Mouse (Mus musculus) CH12.LX (cell line): Measurements from ENCODE around the gene Otub2.

Source experiments
- CHD2 ChIP-seq: IDR thresholded peaks from 2 replicates; pipeline ENCODE4 v1.6.1; 2011; ENCODE audit warnings: low read length, improper control_type of control experiment
- CTCF ChIP-seq, 2 experiments: IDR thresholded peaks in 1 of 2; conservative IDR thresholded peaks in 1 of 2; 2 replicates each; pipeline ENCODE4 v1.5.1; 2011 to 2012; ENCODE audit warnings: low read depth in 2 of 2, low read length in 2 of 2, improper control_type of control experiment in 1 of 2, inconsistent platforms in 1 of 2, mild to moderate bottlenecking in 1 of 2, moderate library complexity in 1 of 2
- EP300 ChIP-seq: IDR thresholded peaks from 2 replicates; pipeline ENCODE4 v1.6.1; 2011; ENCODE audit warnings: low read length, improper control_type of control experiment
- MAFK ChIP-seq: IDR thresholded peaks from 2 replicates; pipeline ENCODE4 v1.6.1; 2011; ENCODE audit warnings: low read length, improper control_type of control experiment; ENCODE audit not compliant: insufficient replicate concordance
- MXI1 ChIP-seq: IDR thresholded peaks from 2 replicates; pipeline ENCODE4 v1.6.1; 2011; ENCODE audit warnings: mild to moderate bottlenecking, low read depth, low read length, improper control_type of control experiment
- POLR2A ChIP-seq: IDR thresholded peaks from 2 replicates; pipeline ENCODE4 v1.6.1; 2011; ENCODE audit warnings: low read depth, mild to moderate bottlenecking, improper control_type of control experiment, low read length
- POLR2AphosphoS2 ChIP-seq: IDR thresholded peaks from 2 replicates; pipeline ENCODE4 v1.6.1; 2011; ENCODE audit warnings: low read depth, low read length, improper control_type of control experiment
- UBTF ChIP-seq: IDR thresholded peaks from 2 replicates; pipeline ENCODE4 v1.6.1; 2012; ENCODE audit warnings: low read depth, mild to moderate bottlenecking, inconsistent platforms, low read length, improper control_type of control experiment, moderate library complexity
- USF1 ChIP-seq: IDR thresholded peaks from 2 replicates; pipeline ENCODE4 v1.6.1; 2014; ENCODE audit warnings: low read depth, mild to moderate bottlenecking, inconsistent platforms, low read length, improper control_type of control experiment
- USF2 ChIP-seq: conservative IDR thresholded peaks from 2 replicates; pipeline ENCODE4 v1.6.1; 2011; ENCODE audit warnings: low read depth, low read length, improper control_type of control experiment
- ZNF384 ChIP-seq: IDR thresholded peaks from 2 replicates; pipeline ENCODE4 v1.6.1; 2012; ENCODE audit warnings: low read depth, low read length, improper control_type of control experiment, inconsistent platforms

DNA sequence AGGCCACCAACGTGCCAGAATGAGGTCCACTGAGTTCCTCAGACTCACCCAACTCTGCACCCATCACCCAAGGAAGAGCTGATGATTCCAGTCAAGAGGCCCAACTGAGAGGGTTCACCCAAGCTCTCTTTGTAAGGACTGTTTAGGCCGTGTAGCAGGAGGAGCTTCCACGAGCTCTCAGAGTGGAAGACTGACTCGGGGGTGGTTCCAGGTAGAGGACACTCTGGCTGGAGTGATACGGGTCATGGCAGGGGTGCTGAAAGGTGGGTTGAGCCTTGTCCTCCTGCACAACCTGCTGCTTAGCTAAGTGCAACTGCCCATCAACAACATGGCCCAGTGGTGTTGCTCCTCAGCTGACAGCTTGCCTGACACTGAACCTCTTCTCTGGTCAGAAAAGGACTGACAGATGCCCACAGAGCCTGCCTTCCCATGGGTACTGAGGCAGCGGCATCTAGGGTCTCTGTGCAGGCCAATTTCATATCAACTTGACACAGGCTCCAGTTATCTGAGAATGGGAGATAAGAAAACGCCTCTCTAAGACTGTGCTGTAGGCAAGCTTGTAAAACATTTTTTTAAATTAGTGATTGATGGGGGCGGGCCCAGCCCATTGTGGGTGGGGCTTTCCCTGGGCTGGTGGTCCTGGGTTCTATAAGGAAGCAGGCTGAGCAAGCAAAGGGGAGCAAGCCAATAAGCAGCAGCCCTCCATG lies 14.8 kb upstream of the Otub2 start:
- TF ChIP-seq ZNF384 = no peak
- TF ChIP-seq UBTF = no peak
- TF ChIP-seq USF2 = no peak
- TF ChIP-seq EP300 = no peak
- no peak for TF ChIP-seq POLR2AphosphoS2
- TF ChIP-seq POLR2A = no peak
- no peak for TF ChIP-seq CHD2
- TF ChIP-seq CTCF (conservative IDR thresholded peaks at IDR 0.05 in 1 of 2, IDR thresholded peaks at IDR 0.05 in 1 of 2; ENCODE audit: low read depth in 2 of 2, low read length in 2 of 2) = no peak
- no peak for TF ChIP-seq MXI1
- TF ChIP-seq MAFK = no peak
- TF ChIP-seq USF1 = no peak
